Mouse (Mus musculus): ENCODE results near the gene Rnf150.

GRCm38 (mm10) chr8:83046912-83047311, 183.8 kb downstream of the Rnf150 start:
- TF ChIP-seq POLR2A (IDR thresholded peaks at IDR 0.05; ENCODE audit: extremely low read depth, insufficient read depth, low read length) (no peak), CTCF (IDR thresholded peaks at IDR 0.05; ENCODE audit: extremely low read depth, insufficient read depth, low read length) (no peak)

Measured in cortical plate, adult 2 months (tissue).